Mouse (Mus musculus) heart, postnatal 10 days (tissue): ENCODE measurements around the gene Pcmt1. TPM values are rescaled to one million over a fixed set of nuclear protein-coding genes. Genes with fewer than 3 reads are reported as not detected.

Source experiments
- DNase-seq, 2 experiments: peaks; one replicate each; pipeline ENCODE4 v3.0.0; 2021
- intact Hi-C: fragments of 180-260 bp; cut with DNase I; formaldehyde crosslinking; loops from one replicate; pipeline ENCODE4 v1.15.1; 2025
- total RNA-seq, 2 experiments: library from RNA; stranded (reverse); gene quantifications; 2 replicates each; pipeline ENCODE4 v1.2.3; 2021

Gene Pcmt1
- total RNA-seq, result 100 to 1,000 TPM; 105 to 107 TPM

DNA sequence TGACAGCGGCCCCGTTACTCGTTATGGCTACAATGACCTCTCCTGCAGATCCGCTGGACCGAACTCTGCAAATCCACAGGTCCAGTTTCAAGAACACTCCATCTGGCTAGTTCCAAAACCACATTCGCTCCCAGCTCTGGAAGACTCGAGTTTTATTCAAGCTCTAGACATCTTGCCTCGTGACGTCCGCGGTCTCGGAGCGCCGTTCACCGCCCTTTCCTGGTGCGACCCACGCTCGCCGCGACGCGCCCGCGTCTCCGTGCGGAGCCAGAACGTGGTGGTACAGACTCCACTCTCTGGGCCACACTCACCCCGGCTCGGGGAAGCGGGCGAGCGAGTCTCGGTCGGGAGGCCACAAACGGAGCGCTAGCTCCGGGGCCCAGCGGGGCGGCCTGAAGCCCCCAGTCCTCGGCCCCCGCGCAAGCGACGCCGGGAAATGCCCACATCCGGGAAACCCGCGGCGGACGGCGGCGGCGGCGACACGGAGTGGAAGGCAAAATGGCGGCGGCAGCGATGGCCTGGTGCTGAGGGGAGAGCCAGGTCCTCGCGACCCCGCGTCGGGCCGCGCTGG is at the start of gene Pcmt1, which contains the start of gene Lats1:
Gene Pcmt1 (minus strand): TSS at position 406 of the 571 bp plus-strand sequence.
Gene Lats1 (plus strand): TSS at position 484 of the 571 bp plus-strand sequence.
- intact Hi-C loops, result loop anchor here (5.0 to 10.0 kb wide), 2 partner anchors 96 to 274 kb away; partner anchors contain the start of gene Tab2
- DNase-seq, result peak; percentile 91 to 93

DNA sequence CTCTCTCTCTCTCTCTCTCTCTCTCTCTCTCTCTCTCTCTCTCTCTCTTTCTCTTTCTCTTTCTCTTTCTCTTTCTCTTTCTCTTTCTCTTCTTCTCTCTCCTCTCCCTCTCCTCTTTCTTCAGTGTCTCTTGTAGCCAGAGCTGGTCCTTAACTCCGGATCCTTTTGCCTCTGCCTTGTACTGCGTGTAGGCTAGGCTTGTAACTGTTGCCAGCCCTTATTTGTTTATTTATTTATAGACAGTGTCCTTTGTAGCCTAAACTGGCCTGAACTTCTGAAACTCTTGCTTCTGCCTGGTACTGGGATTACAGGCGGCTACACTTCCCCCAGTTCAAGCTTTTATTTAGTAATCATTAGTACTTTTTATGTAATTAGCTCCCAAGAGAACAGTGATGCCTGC is 46.1 kb upstream of the Pcmt1 start:
- DNase-seq, result no peak
- intact Hi-C loops, result no loop called here

DNA sequence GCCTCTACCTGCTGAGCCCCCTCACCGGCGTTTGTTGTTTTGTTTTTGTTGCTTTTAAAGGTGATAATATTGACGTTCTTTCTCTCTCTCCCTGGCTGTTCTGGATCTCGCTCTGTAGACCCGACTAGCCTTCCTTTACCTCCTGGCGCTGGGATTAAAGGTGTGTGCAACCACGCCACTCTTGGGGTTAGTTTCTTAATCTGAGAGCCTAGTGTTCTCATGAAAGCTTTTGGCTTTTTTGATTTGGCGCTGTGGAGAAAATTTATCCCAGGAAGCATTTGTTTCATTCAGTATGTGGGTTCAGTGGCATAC is 45.5 kb upstream of the Pcmt1 start:
- DNase-seq, result no peak
- intact Hi-C loops, result no loop called here

DNA sequence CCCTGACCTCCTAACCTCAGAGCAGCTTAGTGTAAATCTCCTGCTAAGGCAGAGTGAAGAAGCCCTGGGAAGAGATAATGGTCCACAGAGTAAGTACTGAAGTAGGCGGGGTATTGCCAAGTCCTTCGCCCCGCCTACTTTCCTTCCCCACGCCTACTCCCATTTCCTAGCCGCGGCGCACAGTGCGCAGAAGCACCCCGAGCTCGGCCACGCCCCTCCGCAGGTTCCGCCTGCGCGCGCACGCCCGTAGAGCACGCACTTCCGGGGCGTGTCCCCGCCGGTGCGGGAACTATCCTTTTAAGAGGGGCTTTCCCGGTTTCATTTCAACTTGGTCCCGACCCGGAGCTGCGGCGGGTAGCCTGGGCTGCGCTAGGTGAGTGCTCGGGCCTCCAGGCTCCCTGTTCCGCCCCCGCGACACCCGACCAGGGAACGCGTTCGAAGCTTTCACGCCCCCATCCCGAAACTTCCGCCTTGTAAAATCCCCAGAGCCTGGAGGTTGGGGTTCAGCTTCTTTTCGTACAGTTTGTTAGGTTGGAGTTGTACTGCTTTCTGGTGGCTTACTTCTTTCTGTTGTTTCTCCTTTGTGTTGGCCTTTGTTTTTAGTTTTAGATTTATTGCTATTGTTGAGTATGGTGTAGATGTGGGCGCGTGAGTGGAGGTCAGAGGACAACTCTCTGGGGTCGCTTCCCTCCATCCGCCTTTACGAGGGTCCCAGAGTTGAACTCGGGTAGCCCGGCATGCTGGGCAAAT is 45.0 kb upstream of the Pcmt1 start, which contains the start of gene Katna1:
Gene Katna1 (plus strand): TSS at position 250 of the 750 bp plus-strand sequence.
- DNase-seq, result peak; percentile 94 to 95
- intact Hi-C loops, result no loop called here

DNA sequence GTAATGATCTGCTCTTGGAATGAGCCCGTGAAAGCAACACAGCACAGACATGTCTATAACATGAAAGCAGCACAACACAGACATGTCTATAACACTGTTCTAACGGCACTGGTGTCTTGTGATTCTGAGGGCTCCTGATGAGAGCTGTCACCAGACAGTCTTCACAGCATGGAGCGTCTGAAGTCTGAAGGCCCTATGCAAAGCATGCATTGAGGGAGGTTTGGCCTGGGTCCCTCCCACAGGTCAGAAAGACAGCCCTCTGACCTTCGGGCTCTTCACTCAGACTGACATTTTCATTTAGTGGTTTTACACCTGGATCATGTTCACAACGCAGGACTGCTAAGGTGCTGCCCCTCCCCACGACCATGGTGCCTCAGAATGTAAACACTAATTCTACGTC is 34.1 kb upstream of the Pcmt1 start:
- intact Hi-C loops, result no loop called here
- DNase-seq, result no peak

DNA sequence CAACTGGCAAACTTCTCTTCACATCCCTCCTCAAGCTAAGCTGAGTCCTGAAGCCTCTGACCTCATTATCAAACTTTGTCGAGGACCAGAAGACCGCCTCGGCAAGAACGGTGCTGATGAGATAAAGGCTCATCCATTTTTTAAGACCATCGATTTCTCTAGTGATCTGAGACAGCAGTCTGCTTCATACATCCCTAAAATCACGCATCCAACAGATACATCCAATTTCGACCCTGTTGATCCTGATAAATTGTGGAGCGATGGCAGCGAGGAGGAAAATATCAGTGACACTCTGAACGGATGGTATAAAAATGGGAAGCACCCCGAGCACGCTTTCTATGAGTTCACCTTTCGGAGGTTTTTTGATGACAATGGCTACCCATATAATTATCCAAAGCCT is 31.6 kb upstream of the Pcmt1 start:
- intact Hi-C loops, result no loop called here

DNA sequence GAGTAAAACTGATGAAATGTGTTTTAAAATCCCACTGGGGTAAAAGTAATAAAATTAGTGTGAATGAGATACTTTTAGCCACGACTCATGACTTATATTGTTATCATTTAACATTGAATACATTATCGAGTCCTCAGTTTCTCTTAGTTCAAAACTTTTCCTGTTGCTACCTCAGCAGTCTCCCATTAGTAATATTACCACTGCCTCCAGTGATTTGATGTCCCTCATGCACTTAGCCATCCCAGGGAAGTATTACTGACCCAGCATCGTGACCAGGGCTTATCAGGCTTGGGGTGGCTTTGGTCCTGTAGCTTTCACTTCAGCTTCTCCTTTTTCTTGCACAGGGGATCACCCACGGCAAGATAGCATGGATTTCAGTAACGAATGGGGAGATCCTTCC is 29.2 kb upstream of the Pcmt1 start:
- no peak for DNase-seq
- intact Hi-C loops, result no loop called here

More for the DNA sequence above, 31.6 kb upstream of the Pcmt1 start:
- DNase-seq, result no peak

DNA sequence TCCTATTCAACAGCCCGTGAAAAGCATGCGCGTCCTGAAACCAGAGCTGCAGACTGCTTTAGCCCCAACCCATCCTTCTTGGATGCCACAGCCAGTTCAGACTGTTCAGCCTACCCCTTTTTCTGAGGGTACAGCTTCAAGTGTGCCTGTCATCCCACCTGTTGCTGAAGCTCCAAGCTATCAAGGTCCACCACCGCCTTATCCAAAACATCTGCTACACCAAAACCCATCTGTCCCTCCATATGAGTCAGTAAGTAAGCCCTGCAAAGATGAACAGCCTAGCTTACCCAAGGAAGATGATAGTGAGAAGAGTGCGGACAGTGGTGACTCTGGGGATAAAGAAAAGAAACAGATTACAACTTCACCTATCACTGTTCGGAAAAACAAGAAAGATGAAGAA is 21.6 kb upstream of the Pcmt1 start:
- no peak for DNase-seq
- intact Hi-C loops, result no loop called here

DNA sequence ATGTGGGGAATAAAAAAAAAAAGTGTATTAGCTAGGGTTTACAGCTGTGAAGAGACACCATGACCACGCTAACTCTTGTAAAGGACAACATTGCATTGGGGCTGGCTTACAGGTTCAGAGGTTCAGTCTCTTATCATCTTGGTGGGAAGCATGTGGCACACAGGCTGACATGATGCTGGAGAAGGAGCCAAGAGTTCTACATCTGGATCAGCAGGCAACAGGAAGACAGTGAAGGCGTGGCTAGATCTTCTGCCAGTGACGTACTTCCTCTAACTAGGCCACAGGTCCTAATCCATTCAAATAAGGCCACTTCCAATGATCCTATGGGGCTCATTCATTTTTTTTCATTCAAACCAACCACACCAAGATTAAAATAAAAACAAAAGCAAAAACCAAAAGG is 19.2 kb upstream of the Pcmt1 start:
- intact Hi-C loops, result no loop called here
- no peak for DNase-seq

DNA sequence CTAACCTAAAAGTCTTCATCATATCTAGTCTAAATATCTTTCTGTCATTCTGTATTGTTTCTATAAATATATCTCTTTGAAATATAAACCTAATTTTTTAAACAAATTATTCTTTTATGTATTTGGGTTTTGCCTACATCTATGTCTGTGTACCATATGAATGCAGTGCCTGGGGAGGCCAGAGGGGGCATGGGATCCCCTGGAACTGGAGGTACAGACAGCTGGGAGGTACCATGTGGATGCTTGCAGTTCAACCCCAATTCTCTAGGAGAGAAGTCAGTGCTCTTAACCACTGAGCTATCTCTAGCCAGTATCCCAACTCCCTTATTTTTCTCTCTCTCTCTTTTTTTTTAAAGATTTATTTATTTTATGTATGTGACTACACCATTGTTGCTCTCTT is 14.3 kb upstream of the Pcmt1 start:
- intact Hi-C loops, result no loop called here
- DNase-seq, result no peak

DNA sequence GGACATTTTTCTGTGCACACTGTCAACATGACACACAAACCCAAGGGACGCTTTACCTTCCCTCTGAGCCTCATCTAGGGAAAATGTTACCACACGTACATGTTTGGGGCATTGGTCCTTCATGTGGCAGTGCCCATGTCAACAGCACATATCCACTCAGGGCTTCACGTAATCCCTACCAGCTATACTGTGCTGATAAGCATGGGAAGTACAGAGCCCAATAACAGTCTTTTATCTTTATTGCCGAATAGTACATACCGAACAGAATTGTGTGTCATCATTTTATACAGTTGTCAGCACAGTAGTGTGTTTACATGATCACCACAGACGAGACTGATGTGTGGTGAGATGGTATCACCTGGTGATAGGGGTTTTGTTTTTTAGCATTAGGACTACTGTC is 6.0 kb upstream of the Pcmt1 start:
- DNase-seq, result no peak
- intact Hi-C loops, result loop anchor here (10.0 kb wide), 1 partner anchor 268 kb away; the partner anchor contains the start of gene Tab2

DNA sequence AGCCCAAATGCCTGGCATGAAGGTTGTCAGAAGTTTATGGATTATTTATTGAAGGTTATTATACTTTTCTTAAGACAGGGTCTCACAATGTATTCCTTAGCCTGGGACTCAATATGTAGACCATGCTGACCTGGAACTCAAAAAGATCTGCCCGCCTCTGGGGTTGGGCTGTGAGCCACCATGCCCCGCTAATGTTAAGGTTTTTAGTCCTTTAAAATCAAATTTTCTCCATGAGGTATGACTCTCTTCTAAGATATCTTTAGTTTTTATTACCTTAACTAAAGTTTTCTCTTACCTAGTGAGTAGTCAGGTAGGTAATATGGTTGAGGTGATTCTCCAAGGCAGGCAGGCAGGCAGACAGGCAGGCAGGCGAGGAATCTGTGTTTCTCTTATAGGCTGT is 1.3 kb upstream of the Pcmt1 start:
- intact Hi-C loops, result loop anchor here (5.0 to 10.0 kb wide), 2 partner anchors 95 to 273 kb away; partner anchors contain the start of gene Tab2
- peak in 1 of 2 experiments; percentile 7 for DNase-seq

DNA sequence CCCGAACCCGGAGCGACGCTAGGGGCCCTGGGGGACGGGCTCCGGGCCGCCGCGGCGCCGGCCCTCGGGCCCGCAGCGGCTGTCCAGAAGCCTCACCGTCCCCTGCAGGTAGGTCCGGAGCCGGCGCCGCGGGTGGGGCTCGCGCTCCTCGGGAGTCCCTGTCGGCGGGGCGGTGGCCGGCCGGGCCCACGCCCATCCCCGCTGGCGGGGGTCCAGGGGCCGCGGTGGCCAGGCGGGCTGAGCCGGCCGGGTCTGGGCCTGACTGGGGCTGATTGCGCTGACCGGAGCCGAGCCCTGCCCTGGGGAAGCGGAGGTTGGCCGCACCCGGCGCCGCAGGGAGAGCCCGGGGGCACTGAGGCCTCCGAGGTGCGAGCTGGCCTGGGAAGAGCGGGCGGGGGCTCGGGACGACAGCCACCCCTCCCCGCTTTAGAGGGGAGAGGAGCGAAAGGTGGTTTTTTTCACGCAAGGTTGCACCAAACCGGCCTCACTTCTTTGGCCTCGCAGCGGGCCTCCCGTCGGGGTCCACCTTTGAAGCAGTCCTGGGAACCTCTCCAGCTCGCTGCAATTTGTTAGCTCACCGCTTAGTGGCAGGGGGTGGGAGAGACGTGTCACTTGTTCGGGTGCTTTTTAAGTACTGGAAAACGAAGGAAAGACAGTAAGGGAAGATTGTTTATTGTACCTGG is 548 bp upstream of the Pcmt1 start:
- intact Hi-C loops, result loop anchor here (5.0 to 10.0 kb wide), 2 partner anchors 96 to 273 kb away; partner anchors contain the start of gene Tab2

DNA sequence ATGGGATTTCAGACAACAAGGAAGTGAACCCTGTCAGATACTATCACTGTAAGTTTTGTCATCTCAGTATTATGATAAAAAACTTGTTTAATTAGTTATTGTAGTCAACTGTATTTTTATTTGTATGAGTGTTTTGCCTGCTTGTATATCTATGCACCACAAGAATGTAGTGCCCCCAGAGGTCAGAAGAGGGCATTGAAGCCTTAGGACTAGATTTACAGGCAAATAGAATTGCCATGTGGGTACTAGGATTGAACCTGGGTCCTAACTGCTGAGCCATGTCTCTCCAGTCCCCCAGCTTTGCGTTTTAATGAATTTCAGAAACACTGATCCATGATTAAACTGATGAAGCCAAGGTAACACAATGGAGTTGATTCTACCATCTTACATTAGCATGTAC is 7.3 kb downstream of the Pcmt1 start:
- peak in 1 of 2 experiments; percentile 41 for DNase-seq
- intact Hi-C loops, result no loop called here

More for the DNA sequence above, 548 bp upstream of the Pcmt1 start:
- DNase-seq, result peak; percentile 87 to 88

DNA sequence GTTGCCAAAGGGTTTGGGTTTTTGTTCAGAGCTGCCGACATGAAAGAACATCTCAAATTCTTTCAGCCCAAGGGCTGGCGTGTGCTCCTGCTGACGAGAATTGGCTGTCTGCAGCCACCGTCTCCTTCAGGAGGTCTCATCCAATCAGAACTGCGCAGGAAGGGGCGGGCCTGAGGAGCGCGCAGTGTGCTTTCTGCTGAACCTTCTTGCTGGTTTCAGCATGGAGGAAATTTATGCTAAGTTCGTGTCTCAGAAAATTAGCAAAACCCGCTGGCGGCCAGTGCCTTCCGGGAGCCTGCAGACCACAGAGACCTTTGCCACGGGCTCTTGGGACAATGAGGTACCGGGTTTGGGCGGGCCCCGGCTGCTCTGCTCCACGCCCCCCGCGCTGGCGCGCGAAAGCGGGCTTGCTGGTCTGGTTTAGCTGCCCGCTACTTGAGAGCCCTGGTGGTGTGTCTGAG is 13.6 kb downstream of the Pcmt1 start, which contains the start of gene Nup43:
Gene Nup43 (plus strand): TSS at position 162 of the 461 bp plus-strand sequence.
- intact Hi-C loops, result no loop called here
- peak; percentile 93 to 95 for DNase-seq

DNA sequence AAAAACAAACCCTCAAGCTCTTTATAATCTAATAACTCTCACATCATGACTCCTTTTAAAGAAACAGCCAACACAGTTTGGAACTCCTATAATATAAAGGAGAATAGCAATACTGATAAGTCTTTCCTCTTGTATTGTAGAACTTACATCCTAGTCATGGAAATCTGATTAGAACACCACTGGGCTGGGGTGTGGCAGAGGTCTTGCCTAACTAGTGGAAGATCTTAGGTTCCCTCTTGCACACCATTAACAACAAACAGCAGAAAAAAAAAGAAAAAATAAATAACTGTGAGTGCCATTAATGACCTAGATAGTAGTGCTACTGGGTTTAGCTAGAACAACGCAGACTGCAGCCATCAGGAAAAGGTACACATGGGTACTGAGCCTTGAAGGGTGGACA is 16.0 kb downstream of the Pcmt1 start:
- no peak for DNase-seq
- intact Hi-C loops, result no loop called here

DNA sequence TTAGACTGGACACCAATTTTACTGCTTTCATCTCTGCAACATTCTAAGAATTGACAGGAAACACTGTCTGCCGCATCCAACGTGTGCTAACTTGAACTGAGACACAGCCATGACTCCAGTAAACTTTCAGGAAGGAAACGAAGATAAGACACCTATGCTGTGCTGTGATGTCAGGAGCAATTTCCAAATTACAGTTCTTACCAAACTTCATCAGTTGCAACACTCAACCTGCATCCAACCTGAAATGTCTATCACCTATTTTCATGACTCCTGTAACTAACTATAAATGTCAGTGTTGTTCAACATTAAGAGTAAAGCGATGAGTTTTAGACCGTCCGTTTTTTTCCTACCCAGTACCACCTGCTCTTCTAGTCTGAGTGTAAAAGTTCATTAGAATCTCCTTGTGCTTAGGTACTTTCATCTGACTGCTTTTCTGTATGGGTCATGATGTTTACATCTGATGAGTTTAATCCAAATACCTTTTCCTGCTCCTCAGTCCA is 16.9 kb downstream of the Pcmt1 start:
- DNase-seq, result no peak
- intact Hi-C loops, result no loop called here

DNA sequence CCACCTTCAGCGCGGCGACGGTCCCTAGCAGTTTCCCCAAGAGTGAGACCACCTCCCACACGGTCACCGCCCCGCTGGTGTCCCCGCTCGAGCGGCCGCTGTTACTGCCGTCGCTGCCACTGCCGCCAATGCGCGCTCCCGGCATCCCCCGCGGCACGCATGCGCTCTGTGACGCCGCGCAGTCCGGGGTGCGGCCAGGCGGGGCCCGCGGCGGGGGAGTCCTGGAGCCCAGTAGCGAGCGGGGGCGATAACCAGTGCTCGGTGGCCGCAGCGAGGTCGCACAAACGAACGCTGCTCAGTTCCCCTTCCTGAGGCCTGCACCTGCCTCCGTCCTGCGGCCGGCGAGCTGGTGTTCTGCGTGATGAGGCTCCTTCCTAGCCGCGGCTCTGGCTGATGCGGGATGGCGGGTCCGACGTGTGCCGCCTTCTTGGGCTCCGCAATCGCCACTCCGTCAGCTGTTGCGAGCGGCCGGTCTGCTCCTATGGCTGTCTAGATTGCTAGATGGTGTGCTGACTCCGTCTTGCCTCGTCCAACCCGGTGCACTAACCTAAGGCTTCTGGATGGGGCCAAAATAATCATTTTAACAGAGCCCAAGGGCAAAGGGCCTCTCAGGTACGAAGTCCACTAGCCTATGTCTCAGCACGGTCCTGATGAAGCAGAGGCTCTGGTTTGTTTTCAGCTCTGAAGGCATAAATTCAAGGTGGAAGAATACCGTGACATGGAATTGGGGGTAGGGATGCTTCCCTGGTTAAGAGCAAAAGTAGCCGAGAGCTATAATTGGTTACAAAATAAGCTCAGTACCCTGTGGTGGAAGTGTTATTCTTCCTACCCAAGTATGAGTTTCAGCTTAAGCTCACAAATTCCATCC is 17.5 kb downstream of the Pcmt1 start:
- intact Hi-C loops, result no loop called here
- peak; percentile 95 to 96 for DNase-seq

DNA sequence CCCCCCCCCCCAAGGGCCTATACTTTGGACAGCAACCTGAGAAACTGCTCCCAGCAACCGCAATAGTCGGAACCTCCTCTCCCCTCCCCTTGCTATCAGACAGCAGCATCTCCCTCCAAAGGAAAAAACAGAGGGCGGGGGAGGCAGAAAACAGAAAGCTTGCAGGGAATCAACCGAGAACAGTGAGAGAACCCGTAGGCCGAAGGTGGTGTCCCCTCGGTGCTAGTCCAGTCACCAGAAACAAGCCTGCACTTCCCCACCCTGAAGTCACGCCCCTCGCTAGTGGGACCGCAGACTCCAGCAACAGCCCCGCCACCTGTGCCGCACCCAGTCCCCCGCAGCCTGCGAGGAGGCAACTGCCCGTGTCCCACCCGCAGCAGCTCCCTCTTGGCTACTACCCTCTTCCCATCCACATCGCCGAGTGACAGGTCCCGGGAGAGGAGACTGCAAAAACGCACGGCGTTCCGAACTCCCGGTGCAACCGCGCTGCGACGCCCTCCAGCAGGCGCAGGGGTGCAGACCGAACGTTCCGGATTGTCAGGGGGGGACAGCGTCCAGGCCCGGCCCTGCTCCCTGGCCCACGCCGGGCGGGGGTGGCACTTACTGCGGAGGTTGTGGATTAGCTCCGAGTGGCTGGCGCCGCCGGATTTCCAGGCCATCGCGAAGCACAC is 18.3 kb downstream of the Pcmt1 start:
- no peak for DNase-seq
- intact Hi-C loops, result no loop called here

DNA sequence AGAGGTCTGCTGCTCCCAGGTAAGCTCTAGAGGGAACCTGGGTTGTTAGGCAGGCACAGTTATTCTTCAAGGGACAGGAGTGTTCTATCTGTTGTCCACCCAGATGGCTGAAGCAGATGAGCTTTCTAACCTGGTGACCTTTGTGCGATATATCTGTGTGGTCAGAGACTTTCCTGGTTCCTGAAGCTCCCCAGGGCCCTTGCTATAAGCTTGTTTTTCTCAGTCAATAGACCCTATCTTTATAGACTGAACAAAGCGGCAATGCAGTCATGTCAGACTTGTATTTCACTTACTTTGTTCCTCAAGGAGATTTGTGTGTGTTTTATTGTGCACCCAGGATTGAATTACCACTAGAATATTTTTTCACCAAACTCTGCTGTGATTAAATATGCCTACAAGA is 29.9 kb downstream of the Pcmt1 start:
- intact Hi-C loops, result no loop called here
- no peak for DNase-seq
